Mouse (Mus musculus): Measurements from ENCODE around the gene Olfr19. TPM values are rescaled to one million over a fixed set of nuclear protein-coding genes. Genes with fewer than 3 reads are reported as not detected.
"Not testable (repeated sequence)": the region's sequence is repeated elsewhere in the genome, so short reads cannot be mapped to it uniquely, and the experiment has no call there.

Olfr19 gene
- not detected for total RNA-seq (2021)

GRCm38 (mm10) chr16:16676305-16676704 is at the start of gene Olfr19:
Olfr19 (minus strand) TSS chr16:16676405.
- no peak for DNase-seq

- DNase-seq = no peak
Observed at GRCm38 (mm10) chr16:16684975-16685374, 8.8 kb upstream of the Olfr19 start.

DNA sequence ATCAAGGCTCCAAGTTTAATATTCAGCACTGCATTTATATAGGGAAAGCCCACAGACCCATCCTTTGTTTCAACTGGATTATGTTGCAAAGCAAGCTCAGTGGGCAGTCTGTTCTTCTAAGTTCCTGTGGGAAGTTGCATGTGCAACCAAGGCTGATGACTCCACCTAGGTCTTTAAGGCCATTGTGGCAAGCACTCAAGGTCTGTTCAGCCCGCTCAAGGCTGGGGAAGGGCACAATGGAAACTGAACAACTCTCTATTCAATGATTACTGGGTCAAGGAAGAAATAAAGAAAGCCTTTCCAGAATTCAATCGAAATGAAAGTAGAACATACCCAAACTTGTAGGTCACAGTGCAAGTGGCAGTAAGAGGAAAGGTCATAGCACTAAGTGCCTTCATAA is 7.8 kb upstream of the Olfr19 start:
- no peak for DNase-seq

DNA sequence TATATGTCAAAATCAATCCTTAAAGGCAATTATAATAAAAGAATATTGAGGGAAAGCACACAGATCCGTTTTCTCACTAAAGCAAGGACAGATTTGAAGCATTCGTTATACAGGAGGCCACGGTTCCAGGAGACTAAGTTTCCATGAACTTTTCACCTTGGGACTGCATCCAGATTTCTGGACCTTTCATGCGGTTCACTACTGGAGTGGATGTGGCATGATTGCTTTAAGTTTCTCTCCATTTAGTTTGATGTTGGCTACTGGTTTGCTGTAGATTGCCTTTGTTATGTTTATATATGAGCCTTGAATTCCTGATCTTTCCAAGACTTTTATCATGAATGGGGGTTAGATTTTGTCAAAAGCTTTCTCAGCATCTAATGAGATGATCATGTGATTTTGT is 11.2 kb downstream of the Olfr19 start:
- DNase-seq = no peak

DNA sequence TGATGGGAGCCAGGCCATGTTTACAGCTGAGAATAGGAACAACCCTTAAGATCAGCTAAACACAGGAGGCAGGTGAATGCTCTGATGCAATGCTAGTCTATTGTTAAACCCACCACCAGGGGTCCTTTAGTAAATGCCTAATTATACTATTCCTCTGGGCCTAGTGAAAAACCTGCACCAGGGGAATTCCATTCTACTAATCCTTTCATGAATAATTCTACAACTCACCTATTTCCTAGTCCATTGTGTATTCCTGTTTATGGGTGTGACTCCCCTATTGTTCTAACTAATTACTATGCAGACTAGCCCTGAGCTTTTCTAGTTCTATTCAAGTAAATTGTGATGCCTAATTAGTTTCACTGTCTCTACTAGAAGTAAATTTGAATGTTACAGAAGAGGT is 11.7 kb downstream of the Olfr19 start:
- DNase-seq = not testable (repeated sequence)

DNA sequence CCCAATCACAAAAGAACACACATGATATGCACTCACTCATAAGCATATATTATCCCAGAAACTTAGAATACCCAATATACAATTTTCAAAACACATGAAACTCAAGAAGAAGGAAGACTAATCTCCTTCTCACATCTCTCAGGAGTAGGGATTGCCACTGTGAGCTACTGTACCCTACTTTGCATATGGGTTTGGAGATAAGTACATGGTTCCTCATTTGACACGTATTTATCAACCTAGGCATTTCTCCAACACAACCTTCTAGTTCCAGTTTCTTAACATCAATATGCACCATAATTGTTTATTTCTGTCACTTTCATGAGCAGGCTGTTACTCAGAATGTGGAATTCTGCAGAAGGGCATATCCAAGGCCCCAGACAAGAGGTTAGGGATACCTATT is 31.1 kb downstream of the Olfr19 start:
- no peak for DNase-seq

- DNase-seq = no peak
Observed at GRCm38 (mm10) chr16:16633730-16634129, 42.5 kb downstream of the Olfr19 start.

Other genes with a start within 250 kb of the Olfr19 start
- 10 to 100 TPM; 49.9 to 53.2 TPM for gene Fgd4, start 75.9 kb downstream of the Olfr19 start, total RNA-seq (2021)
- 1 to 10 TPM; 8.9 to 9.4 TPM for gene Spag6l, start 153.1 kb upstream of the Olfr19 start, total RNA-seq (2021)
- not detected for gene Igll1, start 187.6 kb upstream of the Olfr19 start, total RNA-seq (2021)
- 10 to 100 TPM; 56.6 to 71.4 TPM for gene Top3b, start 194.3 kb upstream of the Olfr19 start, total RNA-seq (2021)
- 1 to 10 TPM in 1 of 2 experiments, not detected in 1; 1.5 TPM for gene Vpreb1, start 194.4 kb upstream of the Olfr19 start, total RNA-seq (2021)
- 10 to 100 TPM; 47.0 to 49.5 TPM for gene Ppm1f, start 220.1 kb upstream of the Olfr19 start, total RNA-seq (2021)